Mouse (Mus musculus): ENCODE measurements around the gene Gsta2.
"Not testable (repeated sequence)": the region's sequence is repeated elsewhere in the genome, so short reads cannot be mapped to it uniquely, and the experiment has no call there.

Gsta2 gene

DNA sequence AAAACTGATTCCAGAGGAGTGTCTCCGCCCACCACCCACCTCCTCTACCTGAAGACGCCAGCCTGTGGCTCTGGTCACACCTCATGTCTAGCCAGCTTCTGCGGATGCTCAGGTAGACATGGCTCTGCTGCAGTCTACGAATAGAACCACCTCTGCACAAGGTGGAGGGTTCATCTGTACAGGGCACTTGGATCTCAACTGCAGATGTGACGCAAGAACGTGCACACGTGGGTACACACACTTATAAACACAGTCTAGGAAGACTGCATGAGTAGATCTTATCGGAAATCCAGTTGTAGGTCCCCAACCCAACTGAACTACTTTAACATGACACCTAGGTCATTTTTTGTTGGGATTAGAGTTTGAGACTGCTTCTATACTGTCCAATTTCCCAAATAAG, at the start of gene Gsta2:
Gene Gsta2 (minus strand): TSS at position 178 of the 400 bp plus-strand sequence.
- DNase-seq: no peak

DNA sequence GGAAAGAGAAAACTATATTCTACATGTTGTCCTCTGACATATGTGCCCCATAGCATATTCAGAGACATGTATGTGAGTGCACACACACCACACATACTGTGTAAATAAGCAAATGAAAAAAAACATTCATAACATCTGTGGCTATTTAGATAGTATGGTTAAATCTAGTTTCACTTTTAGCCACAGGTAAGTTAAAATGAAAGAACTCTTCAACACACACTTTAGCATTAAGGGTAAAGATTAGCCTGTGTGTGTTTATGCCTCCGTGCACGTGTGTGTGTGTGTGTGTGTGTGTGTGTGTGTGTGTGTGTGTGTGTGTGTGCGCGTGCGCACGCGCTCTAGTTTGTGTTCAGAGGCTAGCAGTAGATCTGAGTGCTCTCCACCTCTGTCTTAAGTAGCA, 46.0 kb upstream of the Gsta2 start:
- no peak for DNase-seq

DNA sequence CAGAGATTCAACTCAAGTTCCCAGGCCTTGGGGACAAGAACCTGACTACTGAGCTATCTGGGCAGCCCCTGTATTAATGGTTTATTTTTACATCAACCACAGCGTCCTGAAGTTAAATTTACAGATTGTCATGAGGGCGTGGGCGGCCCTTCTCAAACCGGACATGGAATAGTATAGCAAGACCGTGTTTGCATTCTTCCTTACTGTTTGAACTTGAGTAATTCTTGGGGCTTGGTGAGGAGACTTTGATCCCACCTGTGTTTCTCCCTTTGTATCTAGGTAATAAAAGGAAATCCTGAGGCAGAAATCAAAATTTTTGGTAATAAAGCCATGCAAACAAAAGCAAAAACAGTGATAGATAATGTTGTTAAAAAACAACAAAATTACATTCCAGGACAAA, 45.0 kb upstream of the Gsta2 start:
- no peak for DNase-seq

DNA sequence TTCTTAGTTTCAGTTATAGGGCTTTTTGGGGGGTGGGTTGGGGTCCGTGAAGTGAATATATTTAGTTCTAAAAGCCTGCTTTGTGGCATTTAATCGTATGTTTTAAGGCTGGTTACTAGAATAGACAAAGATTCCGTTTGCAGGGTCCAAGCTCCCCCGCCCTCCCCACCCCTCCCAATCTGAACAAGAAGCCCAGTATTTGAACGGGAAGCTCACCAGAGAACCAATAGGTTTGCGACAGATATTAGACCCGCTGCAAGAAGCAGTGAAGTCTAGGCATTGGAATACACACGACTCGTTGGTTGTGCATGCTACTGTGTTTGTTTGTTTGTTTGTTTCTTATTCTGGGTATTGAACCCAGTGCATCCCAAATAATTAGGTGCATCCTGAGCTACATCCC, 40.9 kb upstream of the Gsta2 start:
- no peak for DNase-seq

DNA sequence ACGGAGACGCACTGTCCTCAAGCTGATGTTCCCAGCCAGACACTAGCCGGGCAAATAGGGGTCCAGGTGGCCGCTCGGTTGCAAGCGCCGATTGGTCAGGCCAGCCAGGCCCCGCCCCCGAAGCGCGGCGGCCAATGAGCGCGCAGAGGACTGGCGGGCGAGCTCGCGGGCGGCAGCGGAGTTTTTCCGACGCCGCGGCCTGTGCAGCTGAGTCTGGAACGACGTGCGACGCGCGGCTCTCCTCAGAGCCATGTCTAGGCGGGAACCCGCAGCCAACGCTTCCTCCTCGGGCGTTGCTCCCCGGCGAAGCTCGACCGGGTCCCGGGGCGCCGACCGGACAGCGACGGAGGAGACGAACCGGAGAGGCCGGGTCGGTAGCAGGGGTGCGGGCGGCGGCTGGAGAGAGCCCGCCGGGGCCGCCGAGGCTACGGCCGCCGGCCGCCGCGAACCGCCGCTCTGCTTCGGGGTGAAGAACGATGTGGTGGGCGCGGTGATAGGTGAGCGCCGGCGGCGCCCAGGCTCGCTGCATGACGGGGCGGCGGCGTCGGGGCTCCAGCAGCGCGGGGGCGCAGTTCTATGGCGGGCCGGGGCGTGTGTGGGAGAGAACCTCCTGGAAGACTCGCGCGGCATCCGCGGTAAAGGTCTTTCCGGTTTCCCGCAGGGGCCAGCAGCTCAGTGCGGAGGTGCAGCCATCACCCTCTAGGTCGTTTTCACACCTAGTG, 40.2 kb upstream of the Gsta2 start, which contains the start of gene Ddx43:
Gene Ddx43 (plus strand): TSS at position 148 of the 722 bp plus-strand sequence.
- peak; percentile 57 for DNase-seq

DNA sequence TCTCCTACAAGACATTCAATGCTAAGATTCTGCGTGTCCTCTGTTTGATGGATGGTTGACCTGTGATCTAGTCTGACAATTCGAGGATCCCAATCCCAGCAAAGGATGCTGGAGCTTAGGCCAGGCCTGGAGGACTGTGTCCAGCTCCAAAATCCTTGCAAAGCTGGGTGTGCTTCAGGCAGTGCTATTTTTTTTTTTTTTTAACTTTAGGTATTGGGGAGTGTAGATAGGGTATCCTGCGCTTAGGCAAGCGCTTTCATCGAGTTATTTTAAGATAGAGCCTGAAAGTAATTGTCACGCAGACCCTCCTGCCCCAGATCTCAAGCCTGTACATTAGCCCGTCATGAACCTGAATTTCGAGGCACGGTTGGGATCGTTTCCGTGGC, 39.6 kb upstream of the Gsta2 start:
- no peak for DNase-seq

DNA sequence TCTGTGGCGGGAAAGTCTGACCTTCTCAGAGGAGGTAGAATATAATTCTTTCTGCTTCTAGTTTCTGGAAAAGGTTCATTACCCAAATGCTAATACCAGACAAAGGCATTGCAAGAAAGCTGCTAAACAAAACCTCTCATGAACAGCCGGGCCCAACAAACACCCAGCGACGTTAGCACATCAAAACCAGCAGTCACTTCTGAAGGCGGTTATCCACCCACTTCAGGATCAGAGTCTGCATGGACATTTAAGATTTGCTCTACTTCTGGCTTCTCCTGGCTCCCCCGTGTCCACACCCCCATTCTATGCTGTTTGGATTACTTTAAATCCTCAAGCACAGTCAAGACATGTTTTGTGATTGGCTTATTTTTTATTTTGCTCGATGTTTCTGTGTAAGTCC, 39.0 kb upstream of the Gsta2 start:
- no peak for DNase-seq

DNA sequence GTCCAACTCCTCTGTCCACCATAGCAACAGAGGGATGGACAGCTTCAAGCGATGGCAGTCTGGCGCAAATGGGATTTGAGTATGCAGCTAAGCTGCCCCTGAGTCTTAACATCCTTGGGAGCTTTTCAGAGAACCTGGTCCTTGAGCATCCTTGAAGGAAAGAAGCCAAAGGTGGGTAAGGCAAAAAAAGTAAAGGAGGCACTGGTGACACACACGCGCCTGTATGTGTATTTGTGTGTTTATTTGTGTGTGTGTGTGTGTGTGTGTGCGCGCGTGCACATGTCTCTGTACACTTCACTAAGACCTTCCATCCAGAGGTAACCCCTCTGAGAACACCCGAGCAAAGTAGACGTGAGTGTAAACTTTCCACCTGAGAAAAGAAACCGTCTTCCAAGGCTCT, 38.2 kb upstream of the Gsta2 start:
- no peak for DNase-seq

DNA sequence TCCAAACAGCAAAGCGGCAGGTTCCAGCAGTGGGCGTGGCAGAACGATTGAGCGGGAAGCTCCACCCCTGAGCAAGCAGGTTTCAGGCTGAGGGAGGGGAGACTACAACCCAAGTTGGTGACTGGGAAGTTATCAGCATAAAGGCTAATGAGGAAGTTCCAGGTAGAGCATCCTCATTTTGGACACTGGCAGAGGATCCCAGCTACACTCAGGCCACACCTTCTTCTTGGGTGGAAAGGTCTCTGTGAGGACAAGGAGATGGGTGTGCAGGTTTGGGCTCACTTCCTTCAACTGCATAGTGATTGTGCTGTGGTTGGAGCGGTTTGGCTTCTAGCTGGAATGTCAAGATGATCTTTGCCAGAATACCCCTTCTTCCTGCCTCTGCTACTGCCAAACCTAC, 34.4 kb upstream of the Gsta2 start:
- no peak for DNase-seq

DNA sequence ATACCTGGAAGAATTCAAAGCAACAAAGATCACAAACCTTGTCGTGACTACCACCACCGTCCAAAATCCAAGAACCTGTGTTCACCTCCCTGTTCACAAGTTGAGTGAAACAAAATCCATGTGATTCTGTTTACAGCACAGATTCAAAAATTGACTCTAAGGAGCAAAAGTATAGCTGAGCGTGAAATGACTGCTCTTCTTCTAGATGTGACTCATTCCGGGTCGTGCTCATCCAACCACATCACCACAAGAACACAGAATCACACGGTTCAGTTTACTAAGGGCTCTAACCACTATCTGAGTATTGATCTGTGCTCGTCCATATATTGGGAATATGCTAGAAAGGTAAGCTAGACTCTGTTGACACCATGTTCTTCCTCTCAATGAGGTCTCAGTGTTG, 31.4 kb upstream of the Gsta2 start:
- no peak for DNase-seq

DNA sequence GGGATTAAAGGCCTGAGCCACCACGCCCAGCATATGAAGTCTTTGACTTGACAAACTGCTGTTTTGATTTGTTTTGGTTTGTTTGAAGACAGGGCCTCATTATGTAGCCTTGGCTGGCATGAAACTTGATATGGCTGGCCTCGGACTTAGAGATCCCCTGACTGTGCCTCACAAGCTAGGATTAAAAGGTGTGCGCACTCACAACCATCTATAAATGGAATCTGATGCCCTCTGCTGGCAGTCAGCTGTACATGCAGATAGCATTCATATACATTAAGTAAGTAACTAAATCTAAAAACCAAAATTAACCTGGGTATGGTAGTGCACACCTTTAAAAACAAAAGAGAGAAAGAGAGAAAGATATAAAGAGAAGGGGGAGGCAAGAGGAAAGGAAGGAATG, 30.3 kb upstream of the Gsta2 start:
- DNase-seq: peak; percentile 18

DNA sequence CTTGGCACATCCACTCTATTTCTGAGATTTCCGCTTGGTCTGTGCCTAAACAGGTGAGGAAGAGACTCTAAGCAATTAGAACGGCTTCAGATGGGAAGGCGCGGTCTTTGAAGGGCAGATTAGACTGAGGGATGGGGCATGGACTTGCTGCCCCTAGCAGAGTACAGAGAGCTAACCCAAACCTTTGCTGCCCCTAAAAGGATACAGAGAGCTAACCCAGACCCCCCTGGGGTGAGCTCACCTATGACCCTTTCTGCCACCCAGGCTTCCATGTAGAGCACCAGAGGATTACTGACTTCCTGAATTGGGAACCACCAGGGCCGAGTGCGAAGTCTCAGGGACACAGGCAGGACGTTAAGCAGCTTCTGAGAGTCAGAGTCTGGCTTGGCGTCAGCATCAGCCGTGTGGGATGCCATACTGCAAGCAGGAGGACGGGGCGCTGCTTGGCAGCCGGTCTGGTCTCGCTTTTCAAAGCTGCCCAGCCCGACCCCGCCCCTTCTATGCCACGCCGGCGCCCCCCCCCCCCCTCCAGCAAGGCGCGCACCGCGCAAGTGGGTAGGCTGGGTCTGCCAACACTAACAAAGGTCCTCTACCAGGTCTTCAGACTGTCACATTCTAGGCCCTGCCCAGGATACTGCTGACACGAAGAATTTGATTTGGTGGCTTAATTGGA, 22.7 kb upstream of the Gsta2 start, which contains the start of gene Ooep:
Gene Ooep (minus strand): TSS at position 613 of the 673 bp plus-strand sequence.
- peak; percentile 14 for DNase-seq

DNA sequence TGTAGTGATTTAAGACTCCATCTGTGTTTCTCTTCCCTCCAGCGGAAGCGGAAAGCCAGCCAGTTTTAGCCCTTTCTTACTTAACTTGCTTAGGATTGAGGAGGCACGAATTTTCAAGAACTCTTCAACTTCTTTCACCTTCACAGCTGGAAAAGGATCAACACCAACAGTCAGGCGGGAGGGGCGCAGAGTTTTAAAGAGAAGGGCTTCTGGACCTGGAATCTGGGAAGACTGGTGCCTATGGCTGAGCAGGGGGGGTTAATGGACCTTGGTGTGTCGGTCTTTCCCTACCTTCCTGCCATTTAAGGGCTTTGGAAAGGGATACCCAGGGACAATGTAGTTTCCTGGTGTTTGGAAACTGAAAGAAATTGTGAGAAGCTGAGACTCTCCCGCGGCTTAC, 22.0 kb upstream of the Gsta2 start:
- DNase-seq: no peak

DNA sequence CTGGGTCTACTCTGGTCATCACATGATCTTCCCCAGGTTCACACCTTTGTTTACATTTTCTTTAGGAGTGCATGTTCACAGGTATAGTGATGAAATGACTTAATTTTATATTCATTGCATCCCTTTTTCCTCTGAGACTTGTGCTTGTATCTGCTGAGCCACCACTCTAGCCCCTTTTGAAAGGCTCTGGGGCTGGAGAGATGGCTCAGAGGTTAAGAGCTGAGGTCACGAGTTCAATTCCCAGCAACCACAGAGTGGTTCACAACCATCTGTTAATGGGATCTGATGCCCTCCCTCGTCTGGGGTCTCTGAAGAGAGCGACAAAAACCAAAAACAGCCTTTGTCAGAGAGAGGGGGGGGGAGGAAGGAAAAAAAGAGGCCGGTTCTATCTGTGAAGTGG, 19.9 kb upstream of the Gsta2 start:
- DNase-seq: no peak

DNA sequence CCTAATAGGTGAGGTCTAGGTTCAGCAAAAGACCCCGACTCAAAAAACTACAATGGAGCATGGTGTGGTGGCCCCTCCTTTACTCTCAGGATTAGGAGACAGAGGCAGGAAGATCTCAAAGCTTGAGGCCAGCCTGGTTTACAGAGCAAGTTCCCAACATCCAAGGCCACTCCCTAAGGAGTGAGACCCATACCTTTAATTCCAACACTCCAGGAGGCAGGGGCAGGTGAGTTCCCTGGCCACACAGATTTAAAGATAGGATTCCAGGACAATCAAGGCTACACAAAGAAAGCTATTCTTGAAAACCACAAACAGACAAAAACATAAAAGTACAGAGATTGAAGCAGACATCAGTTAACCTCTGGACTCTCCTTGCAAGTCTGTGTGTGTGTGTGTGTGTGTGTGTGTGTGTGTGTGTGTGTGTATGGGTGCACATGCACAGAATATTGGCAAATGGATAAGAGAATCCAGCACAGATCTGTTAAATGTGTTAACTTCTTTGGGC, 19.3 kb upstream of the Gsta2 start:
- no peak for DNase-seq

DNA sequence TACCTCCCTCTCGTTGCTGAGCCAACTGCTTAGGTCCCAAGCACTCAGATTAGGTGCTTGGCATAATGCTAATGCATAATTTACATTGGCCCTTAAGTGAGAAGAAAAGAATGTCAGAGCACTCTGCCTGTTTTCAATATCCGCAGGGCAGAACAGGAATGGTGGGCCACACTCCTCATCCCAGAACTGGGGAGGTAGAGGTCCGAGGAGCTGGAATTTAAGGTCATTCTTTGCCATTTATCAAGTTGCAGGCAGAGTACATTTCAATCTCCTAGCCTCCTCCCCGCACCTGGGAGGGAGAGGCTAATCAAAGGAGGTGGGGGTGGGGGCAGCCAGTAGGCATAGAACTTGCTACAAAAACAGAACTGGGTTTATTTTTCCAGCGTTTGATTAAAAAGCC, 18.8 kb upstream of the Gsta2 start:
- DNase-seq: no peak

DNA sequence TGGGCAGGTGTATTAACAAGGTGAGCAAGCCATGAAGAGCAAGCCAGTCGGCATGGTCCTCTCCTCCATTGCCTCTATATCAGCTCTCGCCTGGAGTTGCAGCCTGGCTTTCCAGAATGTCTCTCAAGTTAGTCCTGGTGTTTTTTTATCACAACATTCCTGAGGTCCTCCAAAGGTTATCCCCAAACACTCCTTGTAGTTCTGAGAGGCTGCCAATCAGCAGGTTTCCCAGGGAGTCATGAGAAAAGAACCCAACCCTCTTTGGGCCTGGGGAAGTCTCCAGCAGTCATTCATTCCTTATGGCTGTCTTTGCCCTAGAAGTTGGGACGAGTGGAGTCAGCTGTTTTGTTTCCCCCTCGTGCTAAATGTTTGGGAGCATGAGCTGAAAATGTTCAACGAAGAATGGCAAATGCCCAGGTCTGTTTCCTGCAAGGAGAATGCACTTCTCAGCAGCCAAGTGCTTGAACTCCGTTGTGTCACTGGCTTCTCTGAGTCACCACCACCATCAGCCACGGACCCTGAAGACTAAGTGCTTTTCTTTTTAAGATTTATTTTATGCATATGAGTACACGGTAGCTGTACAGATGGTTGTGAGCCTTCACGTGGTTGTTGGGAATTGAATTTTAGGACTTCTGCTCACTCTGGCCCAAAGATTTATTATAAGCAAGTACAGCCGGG, 17.4 kb upstream of the Gsta2 start:
- no peak for DNase-seq

DNA sequence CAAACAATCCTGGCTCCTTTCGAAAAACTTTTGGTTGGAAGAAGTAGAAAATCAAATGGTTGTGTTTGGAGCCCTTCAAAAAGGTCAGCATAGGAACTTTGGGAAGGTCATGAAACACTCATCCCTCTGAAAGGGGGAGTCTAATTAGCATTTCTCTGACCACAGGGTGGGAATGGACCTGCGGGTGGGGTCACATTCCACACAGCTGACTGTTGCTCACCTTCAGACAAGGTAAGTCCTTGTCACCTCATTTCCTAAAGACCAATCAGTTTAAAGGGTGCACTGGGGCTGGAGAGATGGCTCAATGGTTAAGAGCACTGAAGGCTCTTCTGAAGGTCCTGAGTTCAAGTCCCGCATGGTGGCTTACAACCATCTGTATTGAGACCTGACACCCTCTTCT, 15.9 kb upstream of the Gsta2 start:
- DNase-seq: no peak

DNA sequence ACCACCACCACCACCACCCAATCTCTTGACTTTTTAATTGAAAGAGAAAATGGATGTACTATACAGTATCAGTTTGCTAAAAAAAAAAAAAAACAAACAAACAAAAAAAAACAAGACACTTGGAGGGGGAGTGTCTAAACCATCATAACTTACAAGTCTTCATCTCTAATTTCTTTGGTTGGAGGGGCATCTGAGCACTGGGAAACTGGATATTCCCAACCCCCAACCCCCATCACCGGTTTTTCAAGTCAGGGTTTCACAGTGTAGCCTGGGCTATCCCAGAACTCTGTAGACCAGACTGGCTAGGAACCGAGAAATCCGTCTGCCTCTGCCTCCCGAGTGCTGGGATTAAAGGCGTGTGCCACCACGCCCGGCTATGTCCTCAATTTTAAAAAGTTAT, 14.2 kb upstream of the Gsta2 start:
- no peak for DNase-seq

DNA sequence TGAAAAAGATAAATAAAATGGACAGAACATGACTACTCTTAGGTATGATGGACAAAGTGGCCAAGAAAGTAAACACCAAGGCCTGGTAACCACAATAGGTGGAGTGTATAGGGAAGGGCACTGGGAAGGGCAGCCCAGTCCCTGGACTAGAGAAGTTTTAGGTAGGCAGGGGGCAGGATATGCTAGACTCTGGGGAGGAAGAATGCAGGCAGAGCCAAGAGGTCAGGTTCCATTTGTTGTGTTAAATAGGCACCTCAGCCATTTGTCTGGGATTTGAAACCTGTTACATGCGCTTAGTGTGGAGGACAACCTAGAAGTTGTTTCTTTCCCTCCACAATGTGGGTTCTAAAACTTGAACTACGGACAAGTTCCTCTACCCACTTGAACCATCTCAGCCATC, 13.8 kb upstream of the Gsta2 start:
- no peak for DNase-seq

DNA sequence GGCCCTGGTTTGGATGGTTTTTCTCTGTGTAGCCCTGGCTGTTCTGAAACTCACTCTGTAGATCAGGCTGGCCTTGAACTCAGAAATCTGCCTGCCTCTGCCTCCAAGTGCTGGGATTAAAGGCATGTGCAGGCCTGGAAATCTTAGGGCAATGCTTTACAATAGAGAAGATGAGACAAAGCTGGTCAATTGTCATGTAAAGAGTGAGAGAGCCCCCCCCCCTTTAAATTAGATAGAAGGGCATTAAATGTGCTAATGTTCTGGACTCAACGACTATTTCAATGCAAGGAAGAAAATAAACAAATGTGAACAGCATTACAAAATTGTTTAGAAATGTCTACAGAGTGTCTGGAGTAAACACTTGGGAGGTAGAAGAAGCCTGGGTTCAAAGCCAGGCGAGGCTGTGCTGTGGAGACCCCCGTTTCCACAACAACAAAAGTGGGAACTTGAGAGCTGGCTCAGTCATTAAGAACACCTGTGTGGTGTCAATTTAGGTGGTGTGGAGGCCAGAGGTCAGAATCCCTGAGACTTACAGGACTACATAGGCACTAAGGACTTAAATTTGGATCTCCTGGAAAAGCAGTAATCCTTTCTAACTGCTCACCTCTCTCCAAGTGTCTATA, 13.2 kb upstream of the Gsta2 start:
- DNase-seq: no peak

DNA sequence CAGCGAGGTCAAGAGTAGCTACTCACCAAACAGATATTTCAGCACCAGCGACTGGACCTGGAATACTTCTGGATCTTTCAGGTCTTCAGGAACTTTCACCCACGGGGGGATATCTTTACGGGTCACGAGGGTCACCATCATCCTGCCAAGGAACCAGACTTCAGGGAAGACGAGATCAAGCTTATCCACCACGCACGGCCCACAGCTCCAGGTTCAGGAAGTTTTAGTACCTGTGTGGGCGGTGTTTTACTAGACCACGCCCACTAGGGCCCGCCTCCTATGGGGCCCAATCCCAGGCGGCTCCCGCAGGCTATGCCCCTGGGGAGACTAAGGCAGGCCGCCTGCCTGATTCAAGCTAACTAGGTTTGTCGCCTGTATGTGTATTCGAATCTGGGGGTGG, 12.4 kb upstream of the Gsta2 start, which contains the start of gene Dppa5a:
Gene Dppa5a (minus strand): TSS at position 219 of the 400 bp plus-strand sequence.
- not testable (repeated sequence) for DNase-seq

DNA sequence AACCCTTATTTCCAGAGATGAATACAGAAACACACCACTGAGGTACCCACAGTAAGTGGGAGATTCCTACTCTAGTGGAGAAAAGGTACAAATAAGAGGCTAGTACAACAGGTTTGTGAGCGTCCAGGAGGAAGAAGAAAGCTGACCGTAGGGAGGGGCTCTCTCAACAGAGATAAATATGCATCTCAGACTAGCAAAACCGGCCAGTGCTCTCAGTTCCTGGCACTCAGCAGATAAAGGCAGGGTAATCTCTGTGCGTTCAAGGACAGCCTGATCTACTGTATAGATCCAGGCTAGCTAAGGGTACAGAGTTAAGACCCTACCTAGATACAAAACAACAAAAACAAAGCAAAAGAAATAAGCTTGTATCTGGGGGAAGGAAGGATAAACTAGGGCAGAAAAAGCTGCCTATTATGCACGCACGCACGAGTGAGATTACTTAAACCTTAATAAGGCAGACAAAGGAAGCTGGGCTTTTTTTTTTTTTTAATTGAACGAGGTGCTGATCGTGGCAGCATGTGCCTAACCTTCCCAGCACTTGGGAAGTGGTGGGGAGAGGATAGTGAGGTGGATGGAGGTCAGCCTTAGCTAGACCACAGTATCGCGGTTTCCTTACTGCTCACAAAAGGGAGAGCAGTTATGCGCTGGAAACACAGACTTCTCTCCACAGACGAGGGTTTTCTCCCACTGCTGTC, 10.4 kb upstream of the Gsta2 start:
- DNase-seq: no peak

Data from thymus, postnatal 4 days (tissue).